Mouse (Mus musculus): ENCODE measurements around the gene St14.

DNA sequence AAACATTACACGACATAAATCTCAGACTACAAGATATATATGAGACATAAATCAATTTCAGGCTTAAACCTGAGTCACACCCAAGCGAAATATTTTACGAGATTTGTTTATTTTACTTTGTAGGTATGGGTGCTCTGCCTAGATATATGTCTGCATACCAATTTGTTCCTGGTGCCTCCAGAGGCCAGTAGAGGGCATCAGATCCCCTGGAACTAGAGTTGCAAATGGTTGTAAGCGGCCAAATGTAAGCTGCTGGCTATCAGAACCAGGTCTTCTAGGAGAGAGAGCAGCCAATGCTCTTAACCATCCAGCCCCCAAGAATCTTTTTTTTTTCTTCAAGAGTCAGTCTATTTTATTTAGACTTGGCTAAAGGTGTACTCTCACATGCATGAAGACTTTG, 28.3 kb upstream of the St14 start:
- TF ChIP-seq CTCF (IDR thresholded peaks at IDR 0.05; ENCODE audit: extremely low read depth, insufficient read depth, insufficient read length, insufficient replicate concordance), result no peak
- no peak for TF ChIP-seq POLR2A (IDR thresholded peaks at IDR 0.05; ENCODE audit: low read depth, low read length)
